Mouse (Mus musculus): ENCODE measurements around the gene Gm45618. TPM values are rescaled to one million over a fixed set of nuclear protein-coding genes. Genes with fewer than 3 reads are reported as not detected.
A peak's percentile ranks its signal among the peaks of the same experiment; 100 is the strongest.

Gm45618 gene
- polyA plus RNA-seq, 1 experiment from 2014 or later: not detected

- Histone ChIP-seq H3K4me3 (ENCODE audit: inconsistent target) (no peak overlapping the region), H3K36me3 (ENCODE audit: inconsistent target) (no peaks in the 10 kb centered on the region), H3K79me2 (ENCODE audit: inconsistent target) (no peaks in the 10 kb centered on the region), H3K27ac (no peak overlapping the region)
- 83% methylated on average over 4 of the region's 4 CpGs for WGBS (ENCODE audit: missing documents)
Measured at GRCm38 (mm10) chr7:142086159-142086905, 34.2 kb downstream of the Gm45618 start.

GRCm38 (mm10) chr7:142084820-142085219 is 35.7 kb downstream of the Gm45618 start:
- 80% methylated on average over 3 of the region's 3 CpGs for WGBS (ENCODE audit: missing documents)
- H3K4me3 ChIP-seq (ENCODE audit: inconsistent target): no peak overlapping the region
- H3K79me2 ChIP-seq (ENCODE audit: inconsistent target): no peaks in the 10 kb centered on the region
- no peaks in the 10 kb centered on the region for H3K36me3 ChIP-seq (ENCODE audit: inconsistent target)
- no peak overlapping the region for H3K27ac ChIP-seq

- WGBS (ENCODE audit: missing documents): 60% methylated on average over 5 of the region's 5 CpGs
- no peak overlapping the region for H3K4me3 ChIP-seq (ENCODE audit: inconsistent target)
- no peaks in the 10 kb centered on the region for H3K36me3 ChIP-seq (ENCODE audit: inconsistent target)
- H3K27ac ChIP-seq: no peak overlapping the region
- no peaks in the 10 kb centered on the region for H3K79me2 ChIP-seq (ENCODE audit: inconsistent target)
Measured at GRCm38 (mm10) chr7:142084395-142084794, 36.1 kb downstream of the Gm45618 start.

- no peak overlapping the region for H3K27ac ChIP-seq
- 60% methylated on average over 11 of the region's 12 CpGs for WGBS (ENCODE audit: missing documents)
- no peaks in the 10 kb centered on the region for H3K36me3 ChIP-seq (ENCODE audit: inconsistent target)
- H3K79me2 ChIP-seq (ENCODE audit: inconsistent target): no peaks in the 10 kb centered on the region
- H3K4me3 ChIP-seq (ENCODE audit: inconsistent target): no peak overlapping the region
Measured at GRCm38 (mm10) chr7:142083588-142084317, 36.8 kb downstream of the Gm45618 start.

- Histone ChIP-seq H3K4me3 (ENCODE audit: inconsistent target) (no peak overlapping the region), H3K36me3 (ENCODE audit: inconsistent target) (no peaks in the 10 kb centered on the region), H3K27ac (no peak overlapping the region), H3K79me2 (ENCODE audit: inconsistent target) (no peaks in the 10 kb centered on the region)
- 59% methylated on average over 16 of the region's 16 CpGs for WGBS (ENCODE audit: missing documents)
Measured at GRCm38 (mm10) chr7:142082607-142083006, 37.9 kb downstream of the Gm45618 start.

DNA sequence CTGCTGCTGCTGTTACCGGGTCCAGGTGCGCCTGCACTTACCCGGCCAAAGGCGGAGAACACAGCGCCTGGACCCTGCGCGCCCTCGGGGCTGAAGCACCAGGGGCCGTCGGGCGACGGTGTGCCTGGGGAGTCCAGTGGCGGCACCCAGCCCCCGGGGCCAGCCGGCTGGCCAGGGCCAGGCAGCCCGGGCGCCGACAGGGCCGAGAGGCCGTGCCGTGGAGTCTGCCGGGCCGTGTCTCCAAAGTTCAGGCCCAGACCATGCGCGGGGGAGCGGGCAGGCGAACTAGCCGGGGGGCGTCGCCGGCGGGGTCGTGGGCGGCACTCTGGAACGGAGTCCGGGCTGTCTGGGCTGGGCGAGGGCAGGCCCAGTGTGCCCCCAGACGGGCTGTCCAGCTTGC is 38.4 kb downstream of the Gm45618 start:
- 31% methylated on average over 32 of the region's 38 CpGs for WGBS (ENCODE audit: missing documents)
- H3K4me3 ChIP-seq (ENCODE audit: inconsistent target): no peak overlapping the region
- no peaks in the 10 kb centered on the region for H3K36me3 ChIP-seq (ENCODE audit: inconsistent target)

DNA sequence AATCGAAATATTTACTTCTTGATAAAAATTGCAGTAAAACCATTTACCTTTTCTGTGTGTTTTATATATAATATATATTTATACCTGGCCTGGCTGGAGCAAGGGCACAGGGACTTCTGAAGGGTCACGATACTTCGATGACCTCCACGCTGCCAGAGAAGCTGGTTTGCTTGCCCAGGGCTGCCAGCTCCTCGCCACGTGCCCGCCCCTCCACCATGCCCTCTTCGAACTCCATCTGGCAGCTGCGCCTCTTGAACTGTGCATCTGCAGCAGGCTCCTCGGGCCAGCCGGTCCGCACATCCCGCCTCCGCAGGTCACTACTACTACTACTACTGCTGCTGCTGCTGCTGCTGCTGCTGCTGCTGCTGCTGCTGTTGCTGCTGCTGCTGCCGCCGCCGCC is 38.8 kb downstream of the Gm45618 start:
- Histone ChIP-seq H3K36me3 (ENCODE audit: inconsistent target) (no peaks in the 10 kb centered on the region), H3K79me2 (ENCODE audit: inconsistent target) (no peaks in the 10 kb centered on the region), H3K27ac (no peak overlapping the region), H3K4me3 (ENCODE audit: inconsistent target) (no peak overlapping the region)
- WGBS (ENCODE audit: missing documents): 59% methylated on average over 11 of the region's 17 CpGs

More for the DNA sequence above, 38.4 kb downstream of the Gm45618 start:
- Histone ChIP-seq H3K27ac (no peak overlapping the region), H3K79me2 (ENCODE audit: inconsistent target) (no peaks in the 10 kb centered on the region)

- Histone ChIP-seq H3K4me3 (ENCODE audit: inconsistent target) (no peak overlapping the region), H3K79me2 (ENCODE audit: inconsistent target) (no peaks in the 10 kb centered on the region), H3K36me3 (ENCODE audit: inconsistent target) (no peaks in the 10 kb centered on the region), H3K27ac (no peak overlapping the region)
- WGBS (ENCODE audit: missing documents): 82% methylated on average over 2 of the region's 2 CpGs
Measured at GRCm38 (mm10) chr7:142080876-142081275, 39.7 kb downstream of the Gm45618 start.

GRCm38 (mm10) chr7:142079365-142079764 is 41.2 kb downstream of the Gm45618 start:
- no peak overlapping the region for H3K27ac ChIP-seq
- 46% methylated on average over 5 of the region's 5 CpGs for WGBS (ENCODE audit: missing documents)

DNA sequence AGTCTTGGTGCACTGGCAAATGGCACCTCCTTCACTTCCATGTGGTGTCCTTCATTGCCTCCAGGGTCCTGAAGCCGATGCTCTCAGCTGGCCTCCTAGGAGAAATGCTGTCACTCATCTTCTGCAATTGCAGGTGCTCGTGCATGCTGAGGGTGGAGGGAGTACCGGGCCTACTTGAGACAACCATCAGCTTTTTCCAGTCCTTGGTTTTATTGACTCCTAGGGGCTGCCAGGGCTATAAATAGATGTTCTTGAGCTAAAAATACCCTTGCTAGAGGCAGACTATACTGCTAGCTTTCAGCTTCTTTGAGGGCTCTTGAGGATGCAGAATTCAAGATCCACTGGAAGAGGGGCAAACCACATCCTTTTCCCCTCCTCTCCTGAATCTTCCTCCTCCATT is 43.4 kb downstream of the Gm45618 start:
- H3K36me3 ChIP-seq (ENCODE audit: inconsistent target): no peaks in the 10 kb centered on the region
- no peak overlapping the region for H3K27ac ChIP-seq
- no peaks in the 10 kb centered on the region for H3K79me2 ChIP-seq (ENCODE audit: inconsistent target)
- WGBS (ENCODE audit: missing documents): 55% methylated on average over 3 of the region's 3 CpGs
- H3K4me3 ChIP-seq (ENCODE audit: inconsistent target): no peak overlapping the region

More at GRCm38 (mm10) chr7:142079365-142079764, 41.2 kb downstream of the Gm45618 start:
- Histone ChIP-seq H3K79me2 (ENCODE audit: inconsistent target) (no peaks in the 10 kb centered on the region), H3K4me3 (ENCODE audit: inconsistent target) (no peak overlapping the region), H3K36me3 (ENCODE audit: inconsistent target) (no peaks in the 10 kb centered on the region)

DNA sequence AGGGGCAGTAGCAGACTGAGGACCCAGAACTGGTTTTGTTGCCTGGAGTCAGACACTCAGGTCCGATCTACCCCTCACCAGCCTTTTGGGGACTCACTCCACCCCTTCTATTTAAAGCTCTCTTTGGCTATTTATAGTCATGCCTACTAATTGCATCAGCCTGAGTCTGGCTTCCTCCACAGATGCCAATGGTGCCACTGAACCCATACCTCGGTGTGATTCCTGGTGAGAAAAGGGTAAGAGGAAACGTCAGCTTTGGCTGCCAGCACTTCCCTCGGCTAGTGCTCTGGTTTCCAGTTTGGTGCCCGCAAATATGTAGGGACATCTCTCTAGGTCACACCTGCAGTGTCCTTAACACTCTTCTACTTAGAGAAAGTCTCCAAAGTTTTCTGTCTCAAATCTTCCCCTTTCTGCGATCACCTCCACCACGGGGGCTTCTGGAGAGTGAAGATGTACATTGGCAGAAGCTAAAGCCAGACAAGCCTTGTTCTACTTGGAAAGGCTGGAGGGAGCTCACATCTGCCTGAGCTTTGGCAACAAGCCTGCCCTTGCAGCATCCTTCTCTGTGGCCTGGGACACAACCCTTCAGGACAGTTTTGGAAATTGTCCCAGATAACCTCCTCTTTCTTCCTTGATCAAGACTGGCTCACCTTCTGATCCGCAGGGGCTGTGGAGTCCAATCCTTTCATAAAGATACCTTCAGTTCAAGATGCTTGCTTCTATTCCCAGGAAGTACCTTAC is 46.2 kb downstream of the Gm45618 start:
- Histone ChIP-seq H3K4me3 (ENCODE audit: inconsistent target) (no peak overlapping the region), H3K79me2 (ENCODE audit: inconsistent target) (no peaks in the 10 kb centered on the region), H3K36me3 (ENCODE audit: inconsistent target) (no peaks in the 10 kb centered on the region), H3K27ac (no peak overlapping the region)
- WGBS (ENCODE audit: missing documents): 48% methylated on average over 8 of the region's 8 CpGs

GRCm38 (mm10) chr7:142071717-142072116 is 48.8 kb downstream of the Gm45618 start:
- Histone ChIP-seq H3K27ac (no peak overlapping the region), H3K4me3 (ENCODE audit: inconsistent target) (no peak overlapping the region), H3K79me2 (ENCODE audit: inconsistent target) (no peaks in the 10 kb centered on the region), H3K36me3 (ENCODE audit: inconsistent target) (no peaks in the 10 kb centered on the region)

GRCm38 (mm10) chr7:142071212-142071578 is 49.3 kb downstream of the Gm45618 start:
- no peak overlapping the region for H3K4me3 ChIP-seq (ENCODE audit: inconsistent target)
- no peaks in the 10 kb centered on the region for H3K79me2 ChIP-seq (ENCODE audit: inconsistent target)
- WGBS (ENCODE audit: missing documents): 18% methylated on average over 10 of the region's 10 CpGs
- no peak overlapping the region for H3K27ac ChIP-seq
- H3K36me3 ChIP-seq (ENCODE audit: inconsistent target): no peaks in the 10 kb centered on the region

- H3K4me3 ChIP-seq (ENCODE audit: inconsistent target): no peak overlapping the region
- 22% methylated on average over 13 of the region's 13 CpGs for WGBS (ENCODE audit: missing documents)
- H3K27ac ChIP-seq: peak overlapping the region; percentile 95
- no peaks in the 10 kb centered on the region for H3K79me2 ChIP-seq (ENCODE audit: inconsistent target)
- H3K36me3 ChIP-seq (ENCODE audit: inconsistent target): no peaks in the 10 kb centered on the region
Measured at GRCm38 (mm10) chr7:142070458-142071211, 49.9 kb downstream of the Gm45618 start.
